Mouse (Mus musculus): ENCODE data around the gene Eml4.

Eml4 gene

DNA sequence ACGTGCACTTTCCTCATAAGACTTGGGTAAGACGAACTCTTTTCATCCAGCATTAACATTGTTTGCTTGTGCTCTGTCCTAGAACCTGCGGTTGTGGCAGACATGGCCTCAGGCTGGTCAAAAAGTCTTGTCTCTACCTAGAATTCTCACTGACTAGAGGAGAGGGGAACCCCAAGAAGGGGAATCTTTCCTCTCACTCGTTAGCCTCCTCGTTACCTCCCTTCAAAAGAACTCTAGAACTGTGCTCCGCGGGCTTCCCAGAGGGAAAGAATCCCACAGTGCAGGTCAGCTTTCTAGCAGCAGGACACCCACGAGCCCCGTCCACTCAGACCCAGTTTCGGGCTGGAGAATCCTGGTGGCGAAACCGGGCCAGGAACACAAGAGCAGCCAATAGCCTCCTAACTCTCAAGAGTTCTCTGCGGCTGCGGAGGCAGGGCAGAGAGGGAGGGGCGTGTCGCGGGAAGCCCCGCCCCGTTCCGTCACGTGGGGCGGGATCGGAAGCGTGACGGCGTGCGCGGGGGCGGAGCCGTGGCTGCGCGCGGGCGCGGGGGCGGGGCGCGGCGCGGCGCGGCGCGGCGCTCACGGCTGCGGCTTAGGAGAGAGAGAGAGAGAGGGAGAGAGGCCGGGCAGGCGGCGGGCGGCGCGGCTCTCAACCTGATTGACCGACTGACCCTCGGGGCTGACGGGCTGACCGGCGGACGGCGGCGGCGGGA lies at the start of gene Eml4:
Eml4 (plus strand) TSS at position 553 of the 713 bp plus-strand sequence.
- DNase-seq (ENCODE audit: low spot score in 2 of 2), result peak; percentile 93 to 94

- no peak for DNase-seq (ENCODE audit: low spot score in 2 of 2)
Observed at GRCm38 (mm10) chr17:83301433-83301832, 49.3 kb upstream of the Eml4 start.

DNA sequence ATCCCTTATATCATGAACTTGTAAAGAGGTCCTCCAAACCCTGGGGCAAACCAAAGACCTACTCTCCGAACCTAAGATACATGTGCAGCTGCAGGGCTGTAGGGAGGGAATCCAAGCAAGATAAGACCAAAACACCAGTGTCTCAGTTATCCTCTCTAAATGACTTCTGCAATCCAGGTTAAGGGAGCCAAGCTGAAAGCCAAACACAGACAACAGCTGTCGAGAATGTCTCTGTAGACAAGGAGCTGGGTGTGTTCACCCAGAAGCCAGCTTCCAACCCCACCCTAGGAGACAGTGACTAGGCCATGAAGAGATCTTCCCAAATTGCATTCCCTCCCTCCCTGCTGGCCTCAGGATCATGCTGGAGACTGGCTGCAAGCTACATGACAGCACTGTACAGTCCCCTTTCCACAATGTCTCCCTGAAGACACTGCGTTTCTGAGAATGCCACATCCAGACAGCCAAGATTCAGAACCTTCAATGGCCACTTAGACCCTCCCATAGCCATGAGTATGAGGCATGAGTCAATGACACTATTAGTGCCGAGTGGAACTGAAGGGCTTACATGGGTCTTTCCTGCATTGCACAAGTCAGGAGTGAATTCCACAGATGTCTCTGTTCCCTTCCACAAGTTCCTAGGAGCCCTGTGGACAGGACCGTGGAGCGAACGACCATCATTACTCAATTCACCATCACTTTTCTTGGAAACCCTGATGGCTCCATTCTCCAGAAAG lies 46.5 kb upstream of the Eml4 start:
- DNase-seq (ENCODE audit: low spot score in 2 of 2), result no peak

- peak in 1 of 2 experiments; percentile 48 for DNase-seq (ENCODE audit: low spot score in 2 of 2)
Observed at GRCm38 (mm10) chr17:83306964-83307640, 43.6 kb upstream of the Eml4 start.

DNA sequence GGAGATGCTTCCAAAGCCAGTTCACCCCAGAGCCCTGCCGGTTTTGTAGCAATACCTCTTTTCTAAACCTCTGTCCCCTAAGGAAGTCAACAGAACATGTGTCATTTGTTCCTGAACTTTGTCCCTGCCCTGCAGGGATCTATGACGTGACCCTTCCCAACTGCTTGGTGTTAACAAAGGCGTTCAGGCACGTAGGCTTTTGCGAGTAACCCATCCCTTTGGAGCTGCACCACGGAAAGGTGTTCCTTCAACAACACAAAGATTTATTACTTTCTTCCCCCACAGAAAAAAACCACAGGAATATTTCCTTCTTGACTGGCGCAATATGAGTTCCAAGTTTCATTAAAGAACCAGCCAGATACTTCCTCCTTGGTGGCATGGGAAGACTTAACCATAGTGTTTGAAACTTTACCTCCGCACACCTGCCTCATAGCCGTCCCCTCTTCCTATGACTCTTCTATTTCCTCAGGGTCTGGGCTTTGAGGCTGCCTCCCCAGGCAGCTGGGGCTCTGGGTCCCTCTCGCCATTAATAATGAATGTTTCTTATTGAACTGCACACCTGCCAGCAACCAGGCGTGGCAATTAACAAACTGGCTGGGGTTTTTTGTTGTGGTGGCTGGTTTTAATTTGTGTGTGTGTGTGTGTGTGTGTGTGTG lies 43.0 kb upstream of the Eml4 start:
- no peak for DNase-seq (ENCODE audit: low spot score in 2 of 2)

DNA sequence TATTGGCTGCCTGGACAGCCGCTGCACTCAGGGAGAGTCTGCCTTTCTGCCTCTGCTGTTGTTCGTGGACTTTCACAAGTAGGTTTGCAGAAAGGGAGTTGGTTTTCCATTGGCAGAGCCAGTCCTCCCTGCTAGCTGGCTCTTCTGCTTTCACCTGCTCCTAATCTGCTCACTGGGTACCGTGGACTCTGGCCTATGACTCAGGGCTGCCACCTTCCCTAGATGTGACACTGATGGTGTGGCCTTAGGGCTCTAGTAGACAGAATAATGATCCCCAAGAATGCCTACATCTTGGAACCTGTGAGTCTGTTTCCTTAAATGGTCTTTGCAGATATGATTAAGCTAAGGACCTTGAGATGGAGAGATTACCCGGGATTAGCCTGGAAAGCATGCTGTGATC lies 42.3 kb upstream of the Eml4 start:
- DNase-seq (ENCODE audit: low spot score in 2 of 2), result no peak

- DNase-seq (ENCODE audit: low spot score in 2 of 2), result no peak
Observed at GRCm38 (mm10) chr17:83309243-83309642, 41.5 kb upstream of the Eml4 start.

GRCm38 (mm10) chr17:83311806-83312205 lies 38.9 kb upstream of the Eml4 start:
- no peak for DNase-seq (ENCODE audit: low spot score in 2 of 2)

- DNase-seq (ENCODE audit: low spot score in 2 of 2), result peak; percentile 82 to 84
Observed at GRCm38 (mm10) chr17:83312244-83312918, 38.4 kb upstream of the Eml4 start.

DNA sequence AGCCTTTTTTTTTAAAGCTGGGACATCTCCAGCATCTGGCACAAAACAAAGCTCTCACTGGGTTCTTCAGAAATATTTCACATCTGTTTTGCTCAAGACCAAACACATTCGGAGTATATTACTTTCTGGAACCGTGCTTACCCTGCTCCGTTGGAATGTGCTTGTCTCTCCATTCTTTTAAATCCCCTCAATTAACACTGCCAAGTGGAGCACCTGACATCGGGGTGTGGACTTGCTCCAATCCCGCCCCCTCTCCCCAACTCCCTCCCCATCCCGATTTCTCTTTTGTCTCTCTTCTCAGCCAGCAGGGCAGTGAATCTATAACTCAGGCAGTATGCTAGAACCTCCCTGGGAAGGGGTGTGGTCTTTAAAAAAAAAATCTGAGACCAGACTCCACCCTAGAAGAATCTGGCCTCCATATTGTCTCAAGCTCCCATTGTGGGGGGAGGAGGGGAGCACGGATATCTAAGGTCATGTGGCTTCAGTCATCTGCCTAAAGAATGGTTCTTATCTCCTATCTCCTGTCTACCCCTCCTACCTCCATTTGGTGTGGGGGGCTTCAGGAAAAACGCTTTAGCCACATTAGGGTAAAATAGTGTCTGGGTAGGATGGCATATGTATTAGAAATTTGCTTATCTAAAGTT lies 37.6 kb upstream of the Eml4 start:
- no peak for DNase-seq (ENCODE audit: low spot score in 2 of 2)

GRCm38 (mm10) chr17:83315476-83315875 lies 35.3 kb upstream of the Eml4 start:
- no peak for DNase-seq (ENCODE audit: low spot score in 2 of 2)

GRCm38 (mm10) chr17:83322621-83323335 lies 28.0 kb upstream of the Eml4 start:
- peak in 1 of 2 experiments; percentile 54 for DNase-seq (ENCODE audit: low spot score in 2 of 2)

GRCm38 (mm10) chr17:83323410-83324268 lies 27.1 kb upstream of the Eml4 start:
- no peak for DNase-seq (ENCODE audit: low spot score in 2 of 2)

GRCm38 (mm10) chr17:83324269-83324616 lies 26.5 kb upstream of the Eml4 start:
- no peak for DNase-seq (ENCODE audit: low spot score in 2 of 2)

- DNase-seq (ENCODE audit: low spot score in 2 of 2), result no peak
Observed at GRCm38 (mm10) chr17:83335183-83335584, 15.5 kb upstream of the Eml4 start.

GRCm38 (mm10) chr17:83337051-83337898 lies 13.5 kb upstream of the Eml4 start:
- DNase-seq (ENCODE audit: low spot score in 2 of 2), result no peak

GRCm38 (mm10) chr17:83339368-83340085 lies 11.2 kb upstream of the Eml4 start:
- DNase-seq (ENCODE audit: low spot score in 2 of 2), result no peak

Measured in urinary bladder, postnatal 36 days (tissue).